Mouse (Mus musculus) midbrain, embryonic 12.5 days (tissue): Measurements from ENCODE around the gene Lrrc58. TPM values are rescaled to one million over a fixed set of nuclear protein-coding genes. Genes with fewer than 3 reads are reported as not detected.
A peak's percentile ranks its signal among the peaks of the same experiment; 100 is the strongest.

Source experiments
- ATAC-seq: fragments of 200-750 bp; cut with Nextera tagmentation; 2 replicates; pipeline ENCODE4 v1.8.0; 2017; ENCODE audit warnings: low read depth, moderate TSS enrichment, moderate library complexity; ENCODE audit not compliant: low FRiP score
- H3K27ac ChIP-seq: fragments of 300-500 bp; sonication (generic); replicated peaks from 2 replicates; pipeline ENCODE4 v1.5.1; 2016; ENCODE audit warnings: mild to moderate bottlenecking
- H3K27me3 ChIP-seq: fragments of 300-500 bp; sonication (generic); 2 replicates; pipeline ENCODE4 v1.6.1; 2016; ENCODE audit warnings: mild to moderate bottlenecking
- H3K36me3 ChIP-seq: fragments of 300-500 bp; sonication (generic); 2 replicates; pipeline ENCODE4 v1.6.1; 2016
- H3K4me1 ChIP-seq: fragments of 300-500 bp; sonication (generic); 2 replicates; pipeline ENCODE4 v1.6.1; 2016
- H3K4me2 ChIP-seq: fragments of 300-500 bp; sonication (generic); replicated peaks from 2 replicates; pipeline ENCODE4 v1.6.1; 2016; ENCODE audit warnings: mild to moderate bottlenecking, moderate library complexity
- H3K4me3 ChIP-seq: fragments of 300-500 bp; sonication (generic); 2 replicates; pipeline ENCODE4 v1.5.1; 2016; ENCODE audit warnings: mild to moderate bottlenecking
- H3K9ac ChIP-seq: fragments of 300-500 bp; sonication (generic); replicated peaks from 2 replicates; pipeline ENCODE4 v1.6.1; 2016; ENCODE audit warnings: mild to moderate bottlenecking, moderate library complexity
- H3K9me3 ChIP-seq: fragments of 300-500 bp; sonication (generic); 2 replicates; pipeline ENCODE4 v1.6.1; 2016; ENCODE audit warnings: mild to moderate bottlenecking
- WGBS: fragments of 180-500 bp; shearing (Covaris S2); methylation state at CpG from one replicate; pipeline ENCODE4 v1.1.7; 2016; 5-methylcytosine and 5-hydroxymethylcytosine counted together
- polyA plus RNA-seq: library from polyadenylated mRNA; unstranded; fragments of >200 nt; fragmentation: Nextera tagmentation; extraction: Ambion mirVana; gene quantifications from 2 replicates; pipeline ENCODE4 v1.2.1, GENCODE M21; 2016

Gene Lrrc58
- polyA plus RNA-seq, 1 experiment from 2014 or later: 53.8 TPM

DNA sequence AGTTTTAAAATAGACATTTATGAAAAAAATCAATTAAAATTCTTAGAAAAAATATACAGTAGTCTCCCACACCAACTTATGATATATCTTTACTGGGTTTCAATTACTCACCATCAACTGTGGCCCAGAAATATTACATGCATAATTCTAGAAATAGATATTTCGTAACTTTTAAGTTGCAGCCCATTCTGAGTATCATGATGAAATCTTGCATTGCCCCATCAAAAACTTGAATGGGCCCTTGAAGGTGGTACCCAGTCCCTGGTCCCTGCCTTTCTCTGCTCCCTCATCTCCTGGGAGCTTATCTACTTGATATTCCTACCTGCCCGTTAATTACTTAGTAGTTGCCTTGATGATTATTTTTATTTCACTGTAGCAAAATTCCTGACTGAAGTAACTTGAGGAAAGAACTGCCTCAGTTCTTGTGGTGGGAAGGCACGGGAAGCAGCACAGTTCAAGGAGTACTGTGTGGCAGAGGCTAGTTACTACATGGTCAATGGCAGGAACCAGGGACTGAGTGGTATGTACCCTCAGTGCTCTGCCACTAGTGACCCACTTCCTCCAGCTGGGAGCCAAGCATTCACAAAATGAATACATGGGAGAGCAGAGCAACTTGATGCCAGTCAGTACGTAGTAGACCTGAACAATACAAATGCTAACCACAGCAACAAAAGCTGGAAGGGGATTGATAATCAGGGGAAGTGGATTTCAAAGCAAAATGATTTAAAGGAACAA lies 6.5 kb downstream of the Lrrc58 start:
- ATAC-seq: no peak
- Histone ChIP-seq H3K9ac (no peak overlapping the region), H3K4me1 (peaks cover 21% of the 10 kb centered on the region), H3K27me3 (no peaks in the 10 kb centered on the region), H3K36me3 (peaks cover 28% of the 10 kb centered on the region), H3K4me2 (no peak overlapping the region), H3K4me3 (no peak overlapping the region), H3K27ac (no peak overlapping the region), H3K9me3 (no peaks in the 10 kb centered on the region)
- WGBS: 88% methylated on average over 4 of the region's 4 CpGs

DNA sequence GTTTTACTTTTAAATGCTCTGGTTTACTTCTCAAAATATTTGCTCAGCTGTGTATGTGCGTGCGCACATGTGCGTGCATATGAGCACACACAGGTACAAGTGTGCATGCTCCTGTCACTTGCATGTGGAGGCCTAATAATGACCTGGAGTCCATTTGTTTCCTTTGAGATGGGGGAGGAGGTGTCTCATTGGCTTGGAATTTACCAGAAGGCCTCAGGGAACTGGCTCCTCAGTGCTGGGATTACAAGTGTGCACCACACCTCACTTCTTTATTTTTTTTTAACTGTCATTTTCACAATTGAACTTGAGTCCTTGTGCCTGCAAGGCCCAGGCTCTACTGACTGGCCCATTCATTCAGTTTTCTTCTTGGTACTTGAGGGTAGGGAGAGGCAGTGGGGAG lies 9.2 kb downstream of the Lrrc58 start:
- no peak overlapping the region for H3K4me3 ChIP-seq
- H3K36me3 ChIP-seq: peaks cover 50% of the 10 kb centered on the region
- no peak for ATAC-seq
- H3K4me1 ChIP-seq: peaks cover 3% of the 10 kb centered on the region; the same call in 1 of the 2 replicates
- H3K9me3 ChIP-seq: no peaks in the 10 kb centered on the region
- 97% methylated on average over 3 of the region's 3 CpGs for WGBS
- no peak overlapping the region for H3K27ac ChIP-seq
- H3K9ac ChIP-seq: no peak overlapping the region
- H3K27me3 ChIP-seq: no peaks in the 10 kb centered on the region
- no peak overlapping the region for H3K4me2 ChIP-seq

DNA sequence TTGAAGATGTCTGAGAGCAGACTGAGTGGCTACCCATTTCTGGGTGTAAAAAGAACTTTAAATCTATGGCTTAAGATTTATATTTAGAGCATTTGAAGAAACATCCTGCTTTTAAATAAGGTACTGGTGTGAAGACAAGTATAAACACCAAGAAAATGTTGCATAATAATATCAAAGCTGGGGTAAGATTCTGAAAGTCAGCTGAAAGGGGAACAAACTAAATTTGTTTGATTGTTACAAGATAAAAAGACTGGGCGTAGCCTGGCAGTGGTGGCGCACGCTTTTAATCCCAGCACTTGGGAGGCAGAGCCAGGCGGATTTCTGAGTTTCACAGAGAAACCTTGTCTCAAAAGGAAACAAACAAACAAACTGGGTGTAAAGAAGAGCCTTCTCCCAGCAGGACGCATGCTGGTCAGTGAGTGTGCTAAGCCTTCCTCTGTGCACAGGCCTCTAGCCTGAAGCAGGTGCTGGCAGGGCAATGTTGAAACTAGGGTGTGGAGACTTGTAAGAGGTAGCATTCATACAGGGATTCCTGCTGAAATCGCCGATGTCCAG lies 10.8 kb downstream of the Lrrc58 start:
- no peak for ATAC-seq
- Histone ChIP-seq H3K9me3 (no peaks in the 10 kb centered on the region), H3K4me2 (no peak overlapping the region), H3K4me1 (peaks cover 3% of the 10 kb centered on the region; the same call in 1 of the 2 replicates), H3K36me3 (peaks cover 64% of the 10 kb centered on the region), H3K27me3 (no peaks in the 10 kb centered on the region), H3K4me3 (no peak overlapping the region), H3K27ac (no peak overlapping the region), H3K9ac (no peak overlapping the region)
- WGBS: 87% methylated on average over 7 of the region's 7 CpGs

DNA sequence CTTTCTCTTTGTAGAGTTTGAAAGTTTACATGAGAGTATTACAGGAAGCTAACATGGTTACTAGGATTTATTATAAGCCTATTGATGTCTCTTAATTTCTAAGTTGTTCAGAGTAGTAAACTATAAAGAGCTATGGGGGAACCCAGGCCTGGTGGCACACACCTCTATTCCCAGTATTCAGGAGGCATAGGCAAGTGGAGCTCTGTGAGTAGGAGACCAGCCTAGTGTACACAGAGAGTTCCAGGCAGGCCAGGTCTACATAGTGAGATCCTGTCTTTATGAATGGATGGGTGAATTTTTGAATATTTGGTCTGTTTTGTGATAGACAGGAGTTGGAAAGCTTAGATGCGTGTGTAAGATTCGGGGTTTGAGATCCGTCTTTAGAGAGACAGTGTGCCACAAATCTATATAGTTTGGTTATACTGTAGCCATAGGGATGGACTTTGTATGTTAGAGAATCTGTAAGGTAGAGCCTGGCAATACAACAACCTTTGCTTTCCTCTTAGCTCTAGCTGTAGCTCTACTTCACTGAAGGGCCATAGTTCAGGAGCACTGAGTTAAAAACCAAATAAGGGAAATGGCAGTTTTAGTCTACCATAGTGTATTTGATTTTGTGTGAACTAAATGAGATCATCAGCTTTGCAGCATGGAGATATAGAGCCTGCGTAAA lies 11.7 kb downstream of the Lrrc58 start:
- no peak overlapping the region for H3K4me2 ChIP-seq
- H3K9me3 ChIP-seq: no peaks in the 10 kb centered on the region
- no peaks in the 10 kb centered on the region for H3K4me1 ChIP-seq
- no peak overlapping the region for H3K9ac ChIP-seq
- 97% methylated on average over 4 of the region's 4 CpGs for WGBS
- no peaks in the 10 kb centered on the region for H3K27me3 ChIP-seq
- no peak overlapping the region for H3K4me3 ChIP-seq
- H3K27ac ChIP-seq: no peak overlapping the region
- peaks cover 66% of the 10 kb centered on the region for H3K36me3 ChIP-seq
- no peak for ATAC-seq

DNA sequence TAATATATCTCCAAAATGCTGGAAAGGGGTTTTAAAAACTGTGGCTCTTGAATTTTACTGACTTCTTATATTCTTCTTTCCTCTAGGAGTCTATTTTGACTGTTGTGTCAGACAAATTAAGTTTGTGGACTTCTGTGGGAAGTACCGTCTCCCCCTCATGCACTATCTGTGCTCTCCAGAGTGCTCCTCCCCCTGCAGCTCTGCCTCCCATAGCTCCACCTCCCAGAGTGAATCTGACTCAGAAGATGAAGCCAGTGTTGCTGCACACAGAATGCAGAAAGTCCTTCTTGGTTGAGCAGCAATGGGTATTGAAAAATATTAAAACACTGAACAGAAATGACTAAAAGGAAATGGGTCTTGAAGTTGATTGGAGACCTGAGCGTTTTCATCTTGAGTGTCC lies 13.0 kb downstream of the Lrrc58 start:
- 98% methylated on average over 2 of the region's 2 CpGs for WGBS
- Histone ChIP-seq H3K9ac (no peak overlapping the region), H3K4me3 (no peak overlapping the region), H3K27ac (no peak overlapping the region), H3K9me3 (no peaks in the 10 kb centered on the region), H3K4me2 (no peak overlapping the region), H3K27me3 (no peaks in the 10 kb centered on the region), H3K36me3 (peaks cover 66% of the 10 kb centered on the region), H3K4me1 (no peaks in the 10 kb centered on the region)
- ATAC-seq: no peak

DNA sequence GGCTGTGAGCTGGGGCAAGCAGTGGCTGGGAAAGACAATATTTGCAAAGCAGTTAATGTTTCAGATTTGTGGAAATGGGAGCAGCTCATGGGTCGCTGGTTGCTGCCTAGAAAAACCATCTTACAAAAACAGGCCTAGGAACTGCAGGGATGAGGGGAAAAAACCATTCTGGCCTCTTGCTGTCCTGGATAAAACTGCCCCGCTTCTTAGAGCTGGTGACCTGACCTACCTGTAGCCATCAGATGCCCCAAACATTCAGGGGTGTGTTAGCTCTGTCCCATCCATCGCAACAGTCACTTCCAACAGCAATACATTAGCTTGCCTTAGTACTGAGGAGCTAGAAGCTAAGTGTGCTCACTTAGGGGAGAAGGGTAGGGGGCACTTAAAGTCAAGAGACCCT lies 20.8 kb downstream of the Lrrc58 start:
- Histone ChIP-seq H3K27me3 (no peaks in the 10 kb centered on the region), H3K36me3 (peaks cover 3% of the 10 kb centered on the region; the same call in 1 of the 2 replicates), H3K27ac (no peak overlapping the region), H3K4me3 (no peak overlapping the region), H3K4me1 (peaks cover 16% of the 10 kb centered on the region), H3K9me3 (no peaks in the 10 kb centered on the region), H3K9ac (no peak overlapping the region), H3K4me2 (no peak overlapping the region)
- WGBS: 93% methylated on average over 3 of the region's 3 CpGs
- no peak for ATAC-seq

DNA sequence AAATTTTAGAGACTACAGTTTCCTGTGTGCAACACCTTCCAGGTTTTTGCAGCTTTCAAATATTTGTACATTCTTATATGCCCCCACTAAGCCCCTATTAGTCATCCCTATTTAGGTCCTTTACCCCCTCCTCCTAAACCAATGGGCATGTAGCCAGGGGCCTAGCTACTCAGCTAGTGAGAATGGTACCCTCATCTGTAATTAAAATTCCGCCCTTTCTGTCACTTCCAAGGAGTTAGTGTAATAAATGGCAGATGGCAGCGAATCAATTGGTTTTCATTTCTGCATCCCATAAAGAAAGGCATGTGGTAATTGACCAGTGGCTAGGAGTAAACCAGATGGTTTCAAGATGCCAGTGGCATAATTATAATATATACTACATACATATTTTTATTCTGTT lies 24.5 kb downstream of the Lrrc58 start:
- Histone ChIP-seq H3K4me1 (peaks cover 16% of the 10 kb centered on the region), H3K27me3 (no peaks in the 10 kb centered on the region), H3K36me3 (no peaks in the 10 kb centered on the region), H3K9ac (no peak overlapping the region), H3K27ac (peak overlapping the region; percentile 42), H3K9me3 (no peaks in the 10 kb centered on the region), H3K4me2 (no peak overlapping the region), H3K4me3 (no peak overlapping the region)
- WGBS: 58% methylated on average over 2 of the region's 2 CpGs
- 0 out of 2 replicates have a peak, but pooled peaks have one; percentile 38 for ATAC-seq

DNA sequence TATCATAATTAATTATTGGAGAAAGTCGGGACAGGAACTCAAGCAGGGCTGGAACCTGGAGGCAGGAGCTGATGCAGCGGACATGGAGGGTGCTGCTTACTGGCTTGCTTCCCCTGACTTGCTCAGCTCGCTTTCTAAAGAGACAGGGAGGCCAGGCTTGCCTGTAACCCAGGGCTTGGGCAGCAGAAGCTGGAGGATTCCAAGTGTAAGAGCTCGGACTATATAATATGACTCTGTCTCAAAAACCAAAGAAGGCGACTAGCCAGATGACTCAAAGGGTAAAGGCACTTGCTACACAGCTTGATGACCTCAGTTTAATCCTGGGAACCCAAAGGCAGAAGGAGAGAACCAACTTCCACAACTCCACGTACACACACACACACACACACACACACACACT lies 25.2 kb downstream of the Lrrc58 start:
- H3K4me1 ChIP-seq: peaks cover 16% of the 10 kb centered on the region
- H3K9me3 ChIP-seq: no peaks in the 10 kb centered on the region
- no peak overlapping the region for H3K9ac ChIP-seq
- no peak overlapping the region for H3K4me2 ChIP-seq
- peak overlapping the region; percentile 42 for H3K27ac ChIP-seq
- 73% methylated on average over 6 of the region's 6 CpGs for WGBS
- H3K4me3 ChIP-seq: no peak overlapping the region
- no peaks in the 10 kb centered on the region for H3K36me3 ChIP-seq
- no peaks in the 10 kb centered on the region for H3K27me3 ChIP-seq
- ATAC-seq: no peak

DNA sequence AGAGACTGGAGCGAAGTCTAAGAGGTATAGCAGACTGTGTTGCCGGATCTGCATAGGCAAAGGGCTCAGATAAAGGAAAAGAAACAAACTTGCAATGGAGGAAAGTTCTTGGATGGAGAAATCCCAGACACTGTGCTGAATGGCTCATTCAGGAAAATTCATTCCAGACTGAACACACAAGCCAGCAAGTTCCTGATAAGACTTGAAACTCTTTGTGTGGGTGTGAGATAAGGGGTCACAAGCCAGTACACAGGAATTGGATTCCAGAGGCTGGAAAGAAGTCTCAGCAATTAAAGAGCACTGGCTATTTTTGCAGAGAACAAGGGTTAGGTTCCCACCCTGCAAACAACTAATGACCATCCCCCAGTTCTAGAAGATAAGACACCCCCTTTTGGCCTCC lies 25.8 kb downstream of the Lrrc58 start:
- H3K27ac ChIP-seq: no peak overlapping the region
- WGBS: 95% methylated on average over 2 of the region's 2 CpGs

DNA sequence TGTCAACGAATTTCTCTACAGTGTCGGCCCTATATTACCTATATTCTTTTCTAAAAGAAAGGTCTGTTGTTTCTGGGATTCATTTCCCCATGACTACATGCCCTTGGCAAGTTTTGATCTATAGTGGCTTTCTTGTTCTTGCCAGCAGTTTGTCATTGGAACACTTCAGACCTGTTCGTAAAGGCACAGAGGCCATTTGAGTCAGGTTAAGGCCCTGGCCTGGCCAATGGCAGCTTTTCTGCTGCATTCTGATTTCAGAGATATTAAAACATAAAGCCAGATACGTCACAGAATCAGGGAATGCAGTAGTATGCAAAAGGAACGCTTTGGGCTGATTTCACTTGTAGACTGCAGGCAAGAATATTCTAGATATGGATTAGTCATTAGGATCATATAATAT lies 30.6 kb downstream of the Lrrc58 start:
- no peaks in the 10 kb centered on the region for H3K27me3 ChIP-seq
- H3K4me3 ChIP-seq: no peak overlapping the region
- no peaks in the 10 kb centered on the region for H3K4me1 ChIP-seq
- H3K9ac ChIP-seq: no peak overlapping the region
- no peak for ATAC-seq
- H3K4me2 ChIP-seq: no peak overlapping the region
- 89% methylated on average over 5 of the region's 5 CpGs for WGBS
- no peaks in the 10 kb centered on the region for H3K9me3 ChIP-seq
- H3K27ac ChIP-seq: no peak overlapping the region
- no peaks in the 10 kb centered on the region for H3K36me3 ChIP-seq

More for the DNA sequence above, 25.8 kb downstream of the Lrrc58 start:
- H3K9me3 ChIP-seq: no peaks in the 10 kb centered on the region
- H3K4me1 ChIP-seq: peaks cover 16% of the 10 kb centered on the region
- no peaks in the 10 kb centered on the region for H3K27me3 ChIP-seq
- no peak overlapping the region for H3K4me3 ChIP-seq
- H3K36me3 ChIP-seq: no peaks in the 10 kb centered on the region
- no peak overlapping the region for H3K9ac ChIP-seq
- H3K4me2 ChIP-seq: no peak overlapping the region
- ATAC-seq: no peak

DNA sequence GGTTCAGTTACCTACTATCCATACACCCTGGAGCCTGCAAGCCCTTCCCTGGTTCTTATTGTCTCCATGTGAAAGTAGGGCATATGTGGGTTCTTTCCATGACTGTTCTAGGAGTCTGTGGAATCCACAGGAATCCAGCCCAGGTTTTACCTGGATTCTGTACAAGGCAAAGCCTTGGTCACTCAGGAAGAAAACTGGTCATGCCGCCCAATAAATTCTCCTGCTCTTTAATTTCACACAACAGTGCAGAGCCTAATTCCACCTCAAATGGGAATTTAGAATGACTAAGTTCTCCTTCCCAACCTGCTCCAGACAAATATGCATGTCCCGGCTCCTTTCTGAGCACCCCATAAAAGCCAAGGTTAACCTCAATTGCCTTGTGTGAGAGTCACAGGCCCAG lies 31.2 kb downstream of the Lrrc58 start:
- WGBS: 36% methylated on average over 2 of the region's 2 CpGs
- Histone ChIP-seq H3K4me3 (no peak overlapping the region), H3K9ac (no peak overlapping the region), H3K27ac (no peak overlapping the region), H3K9me3 (no peaks in the 10 kb centered on the region), H3K27me3 (no peaks in the 10 kb centered on the region), H3K36me3 (no peaks in the 10 kb centered on the region), H3K4me1 (no peaks in the 10 kb centered on the region), H3K4me2 (no peak overlapping the region)
- ATAC-seq: no peak

DNA sequence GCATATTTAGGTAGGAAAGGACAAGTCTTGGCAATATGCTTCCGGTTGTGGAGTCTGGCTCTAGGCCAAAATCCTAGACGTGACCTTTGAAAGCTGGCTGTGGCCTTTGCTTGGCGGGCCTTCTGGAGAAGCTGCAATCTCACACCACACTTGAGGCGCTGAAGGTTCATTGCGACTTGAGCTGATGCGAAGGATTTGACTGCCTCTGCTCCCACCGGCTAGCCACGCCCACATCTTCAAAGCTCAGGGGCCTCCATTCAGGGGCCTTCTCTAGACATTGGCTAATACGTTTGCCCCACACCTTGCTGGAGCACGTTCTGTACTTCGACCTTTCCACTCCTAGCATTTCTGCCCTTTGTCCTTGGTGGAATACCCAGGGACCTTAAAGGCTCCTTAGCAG lies 33.1 kb downstream of the Lrrc58 start:
- no peak overlapping the region for H3K4me2 ChIP-seq
- no peak overlapping the region for H3K9ac ChIP-seq
- 41% methylated on average over 11 of the region's 11 CpGs for WGBS
- no peak overlapping the region for H3K4me3 ChIP-seq
- H3K27me3 ChIP-seq: no peaks in the 10 kb centered on the region
- H3K36me3 ChIP-seq: no peaks in the 10 kb centered on the region
- H3K27ac ChIP-seq: no peak overlapping the region
- H3K9me3 ChIP-seq: 0 out of 2 replicates have a peak, but pooled peaks cover 3% of the 10 kb centered on the region
- no peak for ATAC-seq
- H3K4me1 ChIP-seq: no peaks in the 10 kb centered on the region
